Mouse (Mus musculus) heart, embryonic 16.5 days (tissue): ENCODE measurements around the gene Cux1. TPM values are rescaled to one million over a fixed set of nuclear protein-coding genes. Genes with fewer than 3 reads are reported as not detected.

Experiments used
- ATAC-seq: fragments of 200-750 bp; cut with Nextera tagmentation; replicated peaks from 2 replicates; pipeline ENCODE4 v1.8.0; 2017; ENCODE audit warnings: moderate number of reproducible peaks; ENCODE audit not compliant: insufficient read depth, low FRiP score; ENCODE audit errors: extremely low read depth
- H3K27ac ChIP-seq: fragments of 300-500 bp; sonication (generic); 2 replicates; pipeline ENCODE4 v1.5.1; 2014; ENCODE audit warnings: mild to moderate bottlenecking, low read length, control low read depth, moderate library complexity
- H3K27me3 ChIP-seq: fragments of 300-500 bp; sonication (generic); 2 replicates; pipeline ENCODE4 v1.6.1; 2014; ENCODE audit warnings: low read length, mixed read lengths; ENCODE audit not compliant: control insufficient read depth, insufficient read depth
- H3K36me3 ChIP-seq: fragments of 300-500 bp; sonication (generic); 2 replicates; pipeline ENCODE4 v1.6.1; 2014; ENCODE audit not compliant: control insufficient read depth, insufficient read depth
- H3K4me1 ChIP-seq: fragments of 300-500 bp; sonication (generic); 2 replicates; pipeline ENCODE4 v1.6.1; 2014; ENCODE audit warnings: low read length, mixed read lengths; ENCODE audit not compliant: control insufficient read depth, insufficient read depth
- H3K4me2 ChIP-seq: fragments of 300-500 bp; sonication (generic); 2 replicates; pipeline ENCODE4 v1.6.1; 2014; ENCODE audit warnings: low read depth, mild to moderate bottlenecking, control low read depth, low read length
- H3K4me3 ChIP-seq: fragments of 300-500 bp; sonication (generic); 2 replicates; pipeline ENCODE4 v1.5.1; 2014; ENCODE audit warnings: mild to moderate bottlenecking, control low read depth, low read length
- H3K9ac ChIP-seq: fragments of 300-500 bp; sonication (generic); 2 replicates; pipeline ENCODE4 v1.6.1; 2014; ENCODE audit warnings: low read length, control low read depth
- H3K9me3 ChIP-seq: fragments of 300-500 bp; sonication (generic); replicated peaks from 2 replicates; pipeline ENCODE4 v1.6.1; 2016; ENCODE audit warnings: low read length; ENCODE audit not compliant: control insufficient read depth
- WGBS: fragments of 180-500 bp; shearing (Covaris S2); extraction: QIAGEN DNeasy Blood & Tissue Kit; methylation state at CpG from one replicate; pipeline ENCODE4 v1.1.7; 2014; 5-methylcytosine and 5-hydroxymethylcytosine counted together
- polyA plus RNA-seq: library from polyadenylated mRNA; unstranded; fragments of >200 nt; fragmentation: Nextera tagmentation; extraction: Ambion mirVana; gene quantifications from 2 replicates; pipeline ENCODE4 v1.2.1, GENCODE M21; 2015

Gene Cux1
- polyA plus RNA-seq, 1 experiment from 2014 or later = 89.0 TPM

DNA sequence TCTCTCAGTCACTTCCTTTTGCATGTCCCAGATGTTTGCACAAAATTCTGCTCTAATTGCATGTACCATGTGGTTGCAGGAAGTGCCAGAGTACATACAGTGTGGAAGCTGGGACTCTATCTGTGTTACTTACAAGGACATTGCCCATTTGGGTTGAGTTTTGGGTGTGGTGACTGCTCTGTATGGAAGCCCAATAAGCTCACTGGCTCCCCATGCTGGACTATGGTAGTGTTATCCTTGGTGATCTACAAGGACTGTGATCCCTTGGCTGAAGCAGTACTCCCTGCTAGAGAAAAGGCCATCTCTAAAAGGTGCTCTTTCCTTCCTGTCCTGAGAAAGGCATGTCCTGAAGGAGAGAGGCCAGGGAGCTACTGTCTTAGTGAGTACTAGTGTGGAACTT, 160.9 kb downstream of the Cux1 start:
- H3K9me3 ChIP-seq = peaks cover 5% of the 10 kb centered on the region; the same call in 1 of the 2 replicates
- peaks cover 40% of the 10 kb centered on the region for H3K4me1 ChIP-seq
- no peak for ATAC-seq

DNA sequence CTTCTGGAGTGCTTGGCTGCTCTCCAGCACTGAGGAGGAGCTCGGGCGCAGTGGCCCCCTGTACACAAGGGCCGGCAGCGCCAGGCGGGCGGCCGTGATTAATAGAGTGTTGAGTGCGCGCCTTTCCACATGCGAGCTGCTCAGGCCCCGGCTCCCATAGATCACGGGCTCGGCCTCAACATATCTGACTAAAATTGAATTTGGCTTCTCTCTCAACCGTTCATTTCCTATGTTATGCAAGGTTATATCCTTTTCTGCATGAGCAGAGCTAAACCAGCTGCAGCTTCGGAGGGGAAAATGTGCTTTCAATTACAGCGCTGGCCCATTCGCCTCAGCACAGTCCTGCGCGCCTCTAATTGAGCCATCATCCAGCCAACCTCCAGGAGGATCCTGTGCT, 163.7 kb downstream of the Cux1 start:
- peak overlapping the region; percentile 53 for H3K27ac ChIP-seq
- H3K4me1 ChIP-seq = peaks cover 22% of the 10 kb centered on the region
- peaks cover 5% of the 10 kb centered on the region; the same call in 1 of the 2 replicates for H3K9me3 ChIP-seq
- H3K27me3 ChIP-seq = no peaks in the 10 kb centered on the region
- 30% methylated on average over 19 of the region's 19 CpGs for WGBS
- H3K4me2 ChIP-seq = peak overlapping the region; percentile 35
- H3K4me3 ChIP-seq = no peak overlapping the region
- peaks cover 12% of the 10 kb centered on the region for H3K36me3 ChIP-seq
- peak; percentile 85 for ATAC-seq
- H3K9ac ChIP-seq = 0 out of 2 replicates have a peak overlapping the region, but pooled peaks have one; percentile 0

More for the DNA sequence above, 160.9 kb downstream of the Cux1 start:
- no peak overlapping the region for H3K27ac ChIP-seq
- peaks cover 12% of the 10 kb centered on the region for H3K36me3 ChIP-seq
- H3K27me3 ChIP-seq = no peaks in the 10 kb centered on the region
- no peak overlapping the region for H3K9ac ChIP-seq
- H3K4me2 ChIP-seq = no peak overlapping the region
- H3K4me3 ChIP-seq = no peak overlapping the region

DNA sequence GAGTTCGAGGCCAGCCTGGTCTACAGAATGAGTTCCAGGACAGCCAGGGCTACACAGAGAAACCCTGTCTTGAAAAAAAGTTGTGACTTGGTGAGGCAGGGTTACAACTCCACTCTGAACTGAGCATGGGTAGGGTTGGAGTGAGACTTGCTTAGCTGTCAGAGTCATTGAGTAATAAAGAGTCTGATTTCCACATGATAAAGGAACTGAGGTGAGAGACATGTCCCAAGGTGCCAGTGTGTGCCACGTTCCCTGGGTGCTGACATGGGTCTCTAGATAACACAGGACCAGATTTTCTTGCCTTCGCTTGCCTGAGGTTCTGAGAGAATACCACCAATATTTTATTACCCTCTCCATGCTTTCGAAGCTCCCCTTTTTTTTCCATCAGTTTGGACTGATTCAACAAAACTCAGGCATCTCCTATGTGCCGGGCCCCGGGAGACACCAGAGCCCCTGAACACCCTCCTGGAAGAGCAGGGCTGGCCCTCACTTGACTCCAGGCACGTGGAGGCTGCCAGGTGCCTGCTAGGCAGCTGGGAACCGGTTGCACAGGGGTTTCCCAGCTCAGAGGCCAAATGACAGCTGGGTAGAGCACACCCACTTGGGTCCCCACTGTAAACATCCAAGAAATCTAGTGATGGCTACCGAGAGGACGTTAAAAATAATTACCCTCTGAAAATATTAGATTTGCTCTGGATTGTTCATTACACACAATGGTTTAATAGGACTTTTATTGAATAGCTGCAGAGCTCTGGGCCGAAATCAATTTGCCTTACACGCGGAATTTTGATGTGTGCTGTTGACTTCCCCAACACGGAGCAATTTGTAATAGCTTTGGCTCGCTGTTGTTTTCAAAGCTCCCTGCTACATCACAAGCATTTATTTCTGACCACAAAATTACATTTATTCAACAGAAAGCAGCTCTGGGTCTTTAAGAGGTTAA, 164.4 kb downstream of the Cux1 start:
- ATAC-seq = no peak
- no peak overlapping the region for H3K4me3 ChIP-seq
- H3K4me1 ChIP-seq = peaks cover 20% of the 10 kb centered on the region
- peak overlapping the region; percentile 58 for H3K27ac ChIP-seq
- 48% methylated on average over 15 of the region's 15 CpGs for WGBS
- H3K27me3 ChIP-seq = no peaks in the 10 kb centered on the region
- peaks cover 5% of the 10 kb centered on the region; the same call in 1 of the 2 replicates for H3K9me3 ChIP-seq
- H3K36me3 ChIP-seq = peaks cover 9% of the 10 kb centered on the region
- 0 out of 2 replicates have a peak overlapping the region, but pooled peaks have one; percentile 13 for H3K9ac ChIP-seq
- peak overlapping the region; percentile 35 for H3K4me2 ChIP-seq

DNA sequence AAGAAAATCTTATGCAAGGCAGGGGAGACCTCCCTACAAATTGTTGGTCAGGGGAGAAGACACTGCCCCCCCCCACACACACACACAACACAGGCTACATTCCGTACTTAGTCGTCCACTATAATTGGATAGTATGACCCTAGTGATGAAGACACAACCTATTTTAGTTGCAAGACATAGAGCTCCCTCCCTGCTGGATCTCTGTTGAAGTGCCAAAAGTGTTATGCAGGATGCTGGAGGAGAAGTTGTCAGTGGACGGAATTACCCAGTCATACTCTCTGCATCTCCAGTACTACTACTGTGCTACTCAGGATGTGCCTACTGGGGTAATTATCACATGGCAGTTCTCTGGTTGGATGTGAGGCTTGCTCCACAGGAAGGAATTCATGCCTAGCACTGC, 168.6 kb downstream of the Cux1 start:
- Histone ChIP-seq H3K4me2 (no peak overlapping the region), H3K36me3 (no peaks in the 10 kb centered on the region), H3K9ac (no peak overlapping the region), H3K4me3 (no peak overlapping the region), H3K4me1 (peaks cover 29% of the 10 kb centered on the region), H3K27me3 (no peaks in the 10 kb centered on the region), H3K27ac (no peak overlapping the region), H3K9me3 (no peaks in the 10 kb centered on the region)
- ATAC-seq = no peak
- WGBS = 59% methylated on average over 3 of the region's 3 CpGs

DNA sequence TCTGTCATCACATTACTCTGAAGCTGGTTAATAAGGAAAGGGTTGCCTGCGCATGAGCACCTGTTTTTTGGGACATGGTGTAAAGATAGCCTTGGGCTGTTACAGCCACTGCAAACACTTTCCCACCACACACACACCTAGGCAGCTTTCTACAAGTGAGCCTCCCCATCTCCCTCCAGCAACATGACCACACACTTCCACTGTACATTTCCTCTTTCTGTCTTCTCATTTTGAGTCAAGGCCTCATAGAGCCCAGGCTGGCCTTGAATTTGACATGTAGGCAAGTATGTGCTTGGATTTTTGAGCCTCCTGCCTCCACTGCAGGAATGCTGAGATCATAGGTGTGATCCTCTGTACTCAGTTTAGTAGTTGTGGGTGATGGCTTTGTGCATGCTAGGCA, 170.6 kb downstream of the Cux1 start:
- H3K27ac ChIP-seq = no peak overlapping the region
- H3K4me3 ChIP-seq = no peak overlapping the region
- peaks cover 1% of the 10 kb centered on the region; the same call in 1 of the 2 replicates for H3K36me3 ChIP-seq
- no peaks in the 10 kb centered on the region for H3K27me3 ChIP-seq
- H3K9ac ChIP-seq = no peak overlapping the region
- H3K4me2 ChIP-seq = no peak overlapping the region
- H3K9me3 ChIP-seq = no peaks in the 10 kb centered on the region
- H3K4me1 ChIP-seq = peaks cover 17% of the 10 kb centered on the region
- 74% methylated on average over 1 of the region's 1 CpGs for WGBS
- ATAC-seq = no peak

DNA sequence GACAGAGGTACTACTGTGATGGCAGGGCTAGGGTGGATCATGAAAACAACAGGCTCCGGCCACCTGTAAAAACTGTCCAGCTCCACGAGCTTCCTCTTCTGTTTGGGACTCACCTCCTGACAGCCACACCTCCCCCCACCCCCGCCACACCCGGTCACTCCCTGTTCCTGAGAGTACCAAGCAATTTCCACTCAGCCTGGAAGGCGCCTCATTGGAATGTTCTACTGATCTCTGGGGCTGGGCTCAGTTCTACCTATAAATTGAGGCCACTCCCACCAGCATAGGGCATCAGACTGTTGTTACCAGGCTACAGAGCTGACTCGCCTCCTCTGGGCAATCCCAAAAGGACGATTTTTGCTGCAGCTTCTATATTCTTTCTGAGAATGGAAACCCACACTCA, 171.0 kb downstream of the Cux1 start:
- Histone ChIP-seq H3K27me3 (no peaks in the 10 kb centered on the region), H3K4me2 (no peak overlapping the region), H3K27ac (no peak overlapping the region; the same call in 1 of the 2 replicates), H3K4me3 (no peak overlapping the region), H3K9ac (no peak overlapping the region), H3K36me3 (peaks cover 6% of the 10 kb centered on the region), H3K4me1 (peaks cover 17% of the 10 kb centered on the region), H3K9me3 (no peaks in the 10 kb centered on the region)
- 59% methylated on average over 7 of the region's 7 CpGs for WGBS
- ATAC-seq = no peak

DNA sequence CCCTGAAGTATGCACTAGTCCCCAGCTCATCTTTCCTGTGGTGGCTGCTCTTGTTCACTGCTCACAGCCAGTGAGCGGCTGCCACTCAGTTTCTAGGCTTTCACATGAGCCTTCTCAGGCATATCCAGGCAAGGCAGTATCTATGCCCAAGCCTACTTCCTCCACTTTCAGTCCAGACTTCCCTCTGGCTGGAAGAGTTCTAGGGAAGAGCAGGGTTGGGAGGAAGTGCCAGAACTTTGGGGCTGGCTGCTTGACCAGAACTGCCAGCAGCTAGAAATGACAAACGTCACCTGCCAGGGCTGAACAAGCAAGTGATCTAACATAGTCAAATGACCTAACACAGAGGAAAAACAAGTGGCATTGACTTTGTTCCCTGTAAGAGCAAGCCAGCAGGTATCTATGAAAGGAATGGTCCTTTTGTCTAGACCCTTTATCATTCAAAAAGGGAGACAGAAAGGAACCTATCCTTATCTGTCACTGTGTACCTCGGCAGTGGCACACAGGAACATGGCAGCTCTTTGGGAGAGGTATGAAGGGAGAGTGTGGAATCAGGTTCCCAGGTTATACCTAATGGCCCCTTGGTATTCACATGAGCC, 171.6 kb downstream of the Cux1 start:
- H3K27me3 ChIP-seq = no peaks in the 10 kb centered on the region
- H3K36me3 ChIP-seq = peaks cover 6% of the 10 kb centered on the region
- H3K4me3 ChIP-seq = no peak overlapping the region
- 42% methylated on average over 3 of the region's 3 CpGs for whole genome bisulfite sequencing
- H3K27ac ChIP-seq = peak overlapping the region; percentile 2; the same call in 1 of the 2 replicates
- H3K4me2 ChIP-seq = no peak overlapping the region
- no peak overlapping the region for H3K9ac ChIP-seq
- H3K4me1 ChIP-seq = peaks cover 15% of the 10 kb centered on the region
- ATAC-seq = no peak
- no peaks in the 10 kb centered on the region for H3K9me3 ChIP-seq

DNA sequence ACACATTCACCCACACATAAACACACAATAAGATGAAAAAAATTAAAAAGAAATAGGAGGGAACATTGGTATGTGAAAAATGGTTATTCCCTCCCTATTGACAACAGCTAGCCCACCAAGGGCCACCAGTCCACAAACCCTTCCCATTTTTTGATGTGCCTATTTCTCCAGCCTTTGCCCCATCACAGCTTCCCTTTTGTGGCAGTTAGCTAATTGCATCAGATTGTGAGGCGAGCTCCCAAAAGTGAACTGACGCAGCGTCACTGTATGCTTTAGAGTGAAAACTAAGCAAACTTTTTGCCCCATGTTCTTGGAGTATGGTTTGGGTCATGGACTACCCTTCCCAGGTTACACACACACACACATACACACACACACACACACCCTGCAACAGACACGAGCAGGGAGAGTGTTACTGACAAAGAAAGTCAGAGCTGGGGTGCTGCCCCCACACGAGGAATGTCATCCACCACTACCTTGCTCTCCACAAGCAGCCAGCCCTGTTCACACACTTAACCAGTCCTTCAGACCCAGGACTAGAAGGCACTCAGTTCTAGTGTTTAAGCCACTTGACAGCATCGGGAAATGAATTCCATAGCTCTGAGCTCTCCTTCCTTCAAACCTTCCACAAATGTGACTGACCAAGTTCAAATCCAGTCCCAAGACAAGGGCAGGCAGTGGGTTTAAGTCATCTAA, 172.6 kb downstream of the Cux1 start:
- WGBS = 60% methylated on average over 6 of the region's 6 CpGs
- no peak overlapping the region for H3K4me2 ChIP-seq
- no peak overlapping the region for H3K27ac ChIP-seq
- no peak for ATAC-seq
- no peak overlapping the region for H3K9ac ChIP-seq
- no peak overlapping the region for H3K4me3 ChIP-seq
- H3K36me3 ChIP-seq = peaks cover 8% of the 10 kb centered on the region
- H3K4me1 ChIP-seq = peaks cover 15% of the 10 kb centered on the region
- H3K9me3 ChIP-seq = no peaks in the 10 kb centered on the region
- no peaks in the 10 kb centered on the region for H3K27me3 ChIP-seq
